Mouse (Mus musculus): ENCODE results near the gene Hoxa5.

Hoxa5 gene

GRCm38 (mm10) chr6:52240389-52241000, 36.1 kb upstream of the Hoxa5 start, which contains the start of gene Hoxa10:
Gene Hoxa10 (minus strand): TSS chr6:52240854.
- DNase-seq (ENCODE audit: low read depth, low spot score), result peak; percentile 79

GRCm38 (mm10) chr6:52239625-52240388, 35.4 kb upstream of the Hoxa5 start:
- no peak for DNase-seq (ENCODE audit: low read depth, low spot score)

- DNase-seq (ENCODE audit: low read depth, low spot score), result no peak
Observed at GRCm38 (mm10) chr6:52238976-52239375, 34.6 kb upstream of the Hoxa5 start.

GRCm38 (mm10) chr6:52238155-52238545, 33.8 kb upstream of the Hoxa5 start:
- no peak for DNase-seq (ENCODE audit: low read depth, low spot score)

GRCm38 (mm10) chr6:52237346-52238154, 33.2 kb upstream of the Hoxa5 start:
- no peak for DNase-seq (ENCODE audit: low read depth, low spot score)

- DNase-seq (ENCODE audit: low read depth, low spot score), result no peak
Observed at GRCm38 (mm10) chr6:52236806-52237205, 32.4 kb upstream of the Hoxa5 start.

- no peak for DNase-seq (ENCODE audit: low read depth, low spot score)
Observed at GRCm38 (mm10) chr6:52235866-52236265, 31.5 kb upstream of the Hoxa5 start.

GRCm38 (mm10) chr6:52235267-52235666, 30.9 kb upstream of the Hoxa5 start:
- DNase-seq (ENCODE audit: low read depth, low spot score), result no peak

GRCm38 (mm10) chr6:52234428-52235140, 30.2 kb upstream of the Hoxa5 start:
- no peak for DNase-seq (ENCODE audit: low read depth, low spot score)

- no peak for DNase-seq (ENCODE audit: low read depth, low spot score)
Observed at GRCm38 (mm10) chr6:52233546-52234427, 29.4 kb upstream of the Hoxa5 start.

GRCm38 (mm10) chr6:52232984-52233545, 28.7 kb upstream of the Hoxa5 start:
- DNase-seq (ENCODE audit: low read depth, low spot score), result no peak

- DNase-seq (ENCODE audit: low read depth, low spot score), result no peak
Observed at GRCm38 (mm10) chr6:52232568-52232965, 28.2 kb upstream of the Hoxa5 start.

GRCm38 (mm10) chr6:52231885-52232567, 27.6 kb upstream of the Hoxa5 start:
- DNase-seq (ENCODE audit: low read depth, low spot score), result no peak

- DNase-seq (ENCODE audit: low read depth, low spot score), result no peak
Observed at GRCm38 (mm10) chr6:52230516-52231165, 26.3 kb upstream of the Hoxa5 start, which contains the start of gene Hoxa9. Gene Hoxa9 (minus strand): TSS chr6:52231089.

- peak; percentile 26 for DNase-seq (ENCODE audit: low read depth, low spot score)
Observed at GRCm38 (mm10) chr6:52229558-52230416, 25.4 kb upstream of the Hoxa5 start.

- DNase-seq (ENCODE audit: low read depth, low spot score), result no peak
Observed at GRCm38 (mm10) chr6:52228475-52229465, 24.4 kb upstream of the Hoxa5 start.

Data from CD4-positive helper T cell, adult 2 months (primary cell).